Mouse (Mus musculus) layer of hippocampus, postnatal 10 days (tissue): ENCODE results near the gene Pigl. TPM values are rescaled to one million over a fixed set of nuclear protein-coding genes. Genes with fewer than 3 reads are reported as not detected.

ENCODE experiments used
- DNase-seq, 2 experiments: peaks; one replicate each; pipeline ENCODE4 v3.0.0; 2021; ENCODE audit warnings: low spot score in 2 of 2
- total RNA-seq, 2 experiments: library from RNA; stranded (reverse); gene quantifications; 2 replicates each; pipeline ENCODE4 v1.2.3; 2021

The Pigl gene
- total RNA-seq, 2 experiments from 2014 or later = 7.0 to 7.6 TPM

DNA sequence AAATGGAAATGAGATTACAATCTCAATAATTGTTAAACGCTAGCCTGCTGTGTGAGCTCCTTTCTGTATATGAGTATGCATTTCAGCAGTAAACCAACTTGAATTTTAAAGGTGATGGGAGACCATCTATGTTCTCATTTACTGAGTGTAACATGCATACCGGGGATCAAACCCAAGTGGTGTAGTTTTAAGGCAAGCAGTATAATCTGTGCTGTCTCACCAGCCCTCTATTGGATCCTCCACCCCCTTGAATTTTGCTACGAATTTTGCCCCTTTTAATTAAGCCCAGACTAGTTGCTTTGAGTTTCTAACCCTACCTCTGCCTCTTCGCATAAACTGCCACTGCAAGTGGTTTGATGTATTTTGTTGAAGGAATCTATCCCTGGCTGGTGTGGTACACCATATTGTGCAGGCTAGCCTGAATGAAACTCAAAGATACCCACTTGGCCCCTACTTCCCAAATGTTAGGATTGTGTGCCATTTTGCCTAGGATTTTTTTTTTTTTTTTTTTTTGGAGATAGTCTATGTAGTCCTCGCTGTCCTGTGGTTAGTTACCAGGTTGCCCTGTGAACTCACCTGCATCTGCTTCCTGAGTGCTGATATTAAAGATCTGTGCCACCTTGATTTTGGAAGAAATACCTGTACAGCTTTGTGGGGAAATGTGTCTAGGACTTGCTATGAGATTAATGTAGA is 96.0 kb downstream of the Pigl start:
- DNase-seq = no peak

DNA sequence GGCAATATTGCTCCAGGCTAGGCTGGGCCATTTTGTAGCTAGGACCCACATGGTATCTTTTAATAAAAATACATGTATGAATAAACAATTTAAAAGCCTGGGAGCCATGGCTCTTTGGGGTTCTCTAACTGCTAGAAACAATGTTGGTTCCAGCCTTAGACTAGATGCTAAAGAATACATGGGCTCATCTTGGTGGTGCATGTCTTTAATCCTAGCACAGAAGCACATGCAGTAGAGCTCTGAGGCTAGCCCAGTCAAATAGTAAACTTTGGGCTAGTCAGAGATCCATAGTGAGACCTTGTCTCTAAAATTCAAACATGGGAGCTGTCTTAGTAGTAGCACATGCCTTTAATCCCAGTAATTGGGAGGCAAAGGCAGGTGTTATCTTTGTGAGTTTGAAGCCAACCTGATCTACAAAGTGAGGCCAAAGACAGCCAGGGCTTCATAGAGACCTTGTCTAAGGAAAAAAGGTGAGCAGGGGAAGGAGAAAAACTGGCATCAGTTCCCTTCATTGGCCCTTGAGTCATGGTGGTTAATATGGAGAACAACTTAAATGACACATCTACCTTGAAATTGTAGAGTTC is 96.8 kb downstream of the Pigl start:
- DNase-seq = no peak

DNA sequence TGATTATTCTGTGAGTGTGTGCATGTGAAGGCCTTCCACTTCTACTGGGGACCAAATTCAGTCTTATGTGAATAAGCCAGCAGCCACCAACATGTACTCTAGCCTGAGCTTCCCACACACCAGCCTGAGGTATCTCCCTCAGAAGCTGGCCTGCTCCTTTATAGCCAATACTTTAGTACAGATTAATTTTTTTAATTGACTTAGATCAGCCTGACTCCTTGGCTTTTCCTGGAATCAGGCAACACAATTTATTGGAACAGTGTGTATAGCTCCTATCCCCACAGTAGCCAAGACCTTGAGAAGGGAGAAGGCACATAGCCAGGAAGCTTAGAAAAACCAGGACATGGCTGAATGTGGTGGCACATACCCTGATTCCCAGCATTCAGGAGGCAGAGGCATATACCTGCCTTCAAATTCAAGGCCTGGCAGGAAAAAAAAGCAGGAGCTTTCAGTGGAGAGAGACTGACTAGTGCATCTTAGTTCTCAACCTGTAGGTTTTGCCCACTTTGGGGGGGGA is 97.7 kb downstream of the Pigl start:
- DNase-seq = no peak

- no peak for DNase-seq
Measured at GRCm38 (mm10) chr11:62557205-62557604, 98.9 kb downstream of the Pigl start.

DNA sequence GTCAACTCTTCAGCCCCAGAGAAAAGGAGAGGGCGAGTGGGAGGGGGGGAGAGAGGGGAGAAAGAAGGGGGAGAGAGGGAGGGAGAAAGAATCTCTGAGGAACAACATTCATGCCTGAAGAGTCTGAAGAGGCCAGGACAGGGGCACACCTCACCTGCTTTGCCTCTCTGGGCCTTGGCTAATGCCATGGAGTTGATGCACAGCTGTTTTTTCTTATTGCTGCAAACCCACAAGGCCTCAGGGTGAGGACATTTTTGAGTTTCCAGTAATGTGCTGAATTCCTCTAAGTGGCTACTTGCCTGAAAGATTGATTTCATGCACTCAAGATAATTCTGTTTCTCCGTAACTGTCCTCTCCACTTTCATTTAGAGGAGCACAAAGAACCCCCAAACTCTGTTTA is 99.9 kb downstream of the Pigl start:
- no peak for DNase-seq

DNA sequence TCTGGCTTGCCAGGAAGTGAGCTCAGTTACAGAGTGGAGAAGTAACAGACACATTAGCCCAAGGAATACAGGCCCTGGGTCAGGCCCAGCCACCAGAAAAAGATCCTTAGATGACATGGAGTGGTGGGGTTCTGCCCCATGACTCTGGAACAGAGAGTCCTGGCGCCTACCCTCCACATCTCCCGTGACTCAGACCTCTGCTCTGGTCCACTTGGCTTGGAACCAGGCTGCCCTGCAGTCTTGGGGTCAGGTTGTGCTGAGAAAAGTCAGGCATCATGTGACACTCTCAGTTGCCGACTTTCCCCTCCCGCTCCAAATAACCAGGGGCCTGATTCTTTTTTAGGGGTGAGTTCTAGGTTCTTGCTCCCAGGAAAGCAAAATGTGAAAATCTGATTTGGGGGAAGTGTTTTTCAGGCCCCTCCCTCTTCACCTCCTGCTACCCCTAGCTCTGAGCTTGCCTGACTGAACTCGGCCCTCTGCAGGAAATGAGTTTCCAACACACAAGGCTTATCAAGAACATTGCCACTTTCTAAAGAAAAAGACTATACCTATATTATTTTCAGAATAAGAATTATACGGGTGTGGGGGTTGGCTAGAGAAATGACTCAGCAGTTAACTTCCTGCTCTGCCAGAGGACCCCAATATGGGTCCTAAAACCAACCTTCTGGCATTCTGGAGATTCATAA is 100.8 kb downstream of the Pigl start:
- no peak for DNase-seq

GRCm38 (mm10) chr11:62560463-62561016 is 102.3 kb downstream of the Pigl start:
- no peak for DNase-seq

GRCm38 (mm10) chr11:62563590-62563989 is 105.3 kb downstream of the Pigl start:
- no peak for DNase-seq

Other genes starting within 250 kb of the Pigl start
- 1 to 10 TPM; 8.6 to 9.0 TPM for gene Adora2b, start 209.5 kb upstream of the Pigl start, total RNA-seq
- gene Zswim7, start 177.1 kb upstream of the Pigl start, total RNA-seq = 10 to 100 TPM; 17.6 to 17.7 TPM
- 10 to 100 TPM; 73.9 to 86.6 TPM for gene Ttc19, start 177.0 kb upstream of the Pigl start, total RNA-seq
- gene Ncor1, start 81 bp downstream of the Pigl start, total RNA-seq = 100 to 1,000 TPM; 250 to 284 TPM
- gene Cenpv, start 80.8 kb downstream of the Pigl start, total RNA-seq = 10 to 100 TPM; 41.5 to 44.4 TPM
- gene Ubb, start 92.7 kb downstream of the Pigl start, total RNA-seq = 1,000 to 10,000 TPM; 1,541 to 1,698 TPM
- gene Trpv2, start 116.0 kb downstream of the Pigl start, total RNA-seq = 10 to 100 TPM; 26.1 to 26.3 TPM
- gene Lrrc75a, start 190.1 kb downstream of the Pigl start, total RNA-seq = 10 to 100 TPM; 10.7 to 11.3 TPM
- gene Mmgt2, start 190.2 kb downstream of the Pigl start, total RNA-seq = 10 to 100 TPM; 19.1 to 23.4 TPM